Mouse (Mus musculus) testis, postnatal 14 days (tissue): ENCODE measurements around the gene Tmem209.

Experiments used
- DNase-seq: peaks from one replicate; pipeline ENCODE4 v3.0.0; 2021; ENCODE audit warnings: low spot score

Gene Tmem209

GRCm38 (mm10) chr6:30509265-30510239 lies at the start of gene Tmem209, which contains the start of gene Ssmem1:
TSS of gene Tmem209 (minus strand) at chr6:30509783.
TSS of gene Ssmem1 (plus strand) at chr6:30509849.
- peak; percentile 99 for DNase-seq

DNA sequence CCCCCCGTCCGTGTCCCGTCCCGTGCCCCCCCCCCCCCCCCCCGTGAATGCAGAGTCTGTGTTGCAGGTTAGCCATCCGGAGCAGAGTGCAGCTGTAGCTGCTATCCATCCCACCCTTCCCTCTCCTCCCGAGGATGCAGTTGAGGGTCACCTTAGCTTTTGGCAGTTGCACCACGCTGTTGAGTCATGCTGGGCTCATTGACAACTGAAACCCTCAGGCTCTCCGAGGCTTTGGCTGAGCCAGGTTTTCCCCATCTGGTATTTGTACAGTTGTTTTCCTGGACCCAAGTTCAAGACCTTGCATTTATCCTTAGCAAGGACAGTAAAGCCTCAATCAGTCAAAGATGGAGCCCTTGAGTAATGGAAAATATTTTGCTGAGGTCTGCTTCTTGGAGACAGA lies 46.5 kb upstream of the Tmem209 start:
- no peak for DNase-seq

GRCm38 (mm10) chr6:30554621-30555170 lies 45.1 kb upstream of the Tmem209 start:
- no peak for DNase-seq

DNA sequence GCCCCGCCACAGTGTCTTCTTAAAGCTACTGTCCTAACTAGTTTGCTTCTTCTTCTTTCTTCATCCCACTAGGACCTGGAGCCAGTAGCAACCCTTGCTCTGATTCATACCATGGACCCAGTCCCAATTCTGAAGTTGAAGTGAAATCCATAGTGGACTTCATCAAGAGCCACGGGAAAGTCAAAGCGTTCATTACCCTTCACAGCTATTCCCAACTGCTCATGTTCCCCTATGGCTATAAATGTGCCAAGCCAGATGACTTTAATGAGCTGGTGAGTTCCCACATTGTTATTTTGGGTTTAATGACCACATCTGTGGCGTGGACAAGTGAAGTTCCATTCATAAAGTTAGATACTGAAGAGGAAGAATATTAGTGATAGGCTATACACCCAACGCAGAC lies 44.5 kb upstream of the Tmem209 start:
- DNase-seq = no peak

DNA sequence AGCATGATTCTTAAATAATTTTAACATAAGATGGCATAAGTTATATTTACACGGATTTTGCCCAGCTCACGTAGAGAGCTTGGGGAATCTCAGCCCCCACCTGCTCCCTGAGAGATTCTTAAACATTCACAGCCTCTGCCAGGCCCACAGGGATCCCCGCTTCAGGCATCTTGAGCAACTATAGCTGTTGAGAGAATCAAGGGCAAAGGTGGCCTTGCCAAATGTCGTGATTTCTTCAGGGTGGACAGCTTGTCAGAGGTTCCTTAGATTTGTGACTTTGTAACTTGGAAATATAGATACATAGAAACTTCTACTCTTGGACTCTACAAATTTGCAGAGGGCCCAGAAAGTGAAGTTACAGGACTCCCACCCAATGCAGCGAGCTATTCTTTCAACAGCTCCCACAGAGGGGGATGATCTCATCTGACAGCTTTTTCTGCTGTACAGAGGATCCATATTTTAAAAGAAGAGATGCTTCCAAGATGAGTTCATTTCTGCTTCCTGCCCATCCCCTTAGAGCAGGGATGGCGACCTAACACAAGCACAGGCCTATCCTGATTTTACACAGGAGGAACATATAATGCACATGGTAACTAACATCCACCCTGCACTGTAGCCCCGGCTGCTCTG lies 43.9 kb upstream of the Tmem209 start:
- no peak for DNase-seq

- DNase-seq = no peak
Observed at GRCm38 (mm10) chr6:30552628-30553027, 43.0 kb upstream of the Tmem209 start.

DNA sequence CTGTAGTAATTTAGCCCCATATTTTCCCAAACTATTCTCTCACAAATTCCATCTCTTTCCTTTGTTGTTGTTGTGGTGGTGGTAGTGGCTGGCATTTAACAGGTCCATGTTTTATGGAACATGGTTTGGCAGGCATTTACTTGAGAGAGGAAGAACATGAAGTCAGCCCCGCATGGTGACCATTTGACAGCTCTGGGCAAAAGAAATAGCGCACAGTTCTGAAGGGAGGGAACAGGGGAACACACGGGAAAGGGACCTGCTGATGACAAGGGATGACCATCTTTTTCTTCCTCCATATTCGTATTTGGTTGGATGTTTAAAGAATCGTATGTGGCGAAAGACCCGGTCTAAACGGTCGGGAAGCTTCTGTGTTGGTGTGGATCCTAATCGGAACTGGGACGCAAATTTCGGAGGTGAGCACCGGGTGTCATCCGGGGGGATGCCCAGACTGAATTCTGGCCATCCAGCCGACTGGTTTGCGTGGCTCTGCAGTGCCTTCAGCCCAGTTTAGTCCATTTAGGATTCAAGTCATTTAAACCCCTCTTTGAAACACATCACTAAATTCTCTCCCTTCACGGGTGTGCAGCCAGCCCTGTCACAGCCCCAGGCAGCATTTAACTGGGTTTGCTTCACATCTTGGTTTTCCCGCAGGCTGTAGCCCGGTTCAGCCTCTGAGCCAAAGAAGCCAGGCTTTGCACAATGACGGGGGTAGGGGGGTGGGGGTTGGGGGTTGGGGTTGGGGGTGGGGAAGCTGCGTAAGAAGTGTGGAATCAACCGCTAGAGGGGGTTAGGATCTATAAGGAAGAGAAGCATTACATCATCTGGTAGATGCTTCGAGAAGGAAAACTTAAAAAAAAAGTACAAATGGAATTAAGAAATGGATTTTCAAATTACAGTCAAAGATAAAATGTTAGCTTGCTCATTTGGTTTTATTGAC lies 42.3 kb upstream of the Tmem209 start:
- DNase-seq = no peak

- DNase-seq = no peak
Observed at GRCm38 (mm10) chr6:30551193-30551515, 41.6 kb upstream of the Tmem209 start.

GRCm38 (mm10) chr6:30550496-30551192 lies 41.1 kb upstream of the Tmem209 start:
- no peak for DNase-seq

GRCm38 (mm10) chr6:30549231-30549761 lies 39.7 kb upstream of the Tmem209 start:
- DNase-seq = no peak

GRCm38 (mm10) chr6:30547656-30548306 lies 38.2 kb upstream of the Tmem209 start:
- DNase-seq = no peak

DNA sequence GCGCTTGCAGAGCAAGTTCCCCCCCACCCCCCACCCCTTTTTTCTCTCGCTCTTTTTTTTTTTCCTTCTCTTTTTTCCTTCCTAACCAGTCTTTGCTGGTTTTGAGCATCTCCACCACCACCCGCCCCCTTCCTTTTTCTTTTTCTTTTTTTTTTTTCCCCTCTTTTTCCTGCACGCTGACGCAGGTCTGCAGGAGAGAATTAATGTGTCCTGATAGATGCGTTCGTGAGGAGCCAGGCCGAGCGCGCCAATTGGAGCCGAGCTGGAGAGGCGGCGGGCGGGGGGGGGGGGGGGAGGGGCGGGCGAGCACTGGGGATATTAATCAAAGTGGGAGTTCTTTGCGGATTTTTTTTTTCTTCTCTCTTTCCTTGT lies 37.7 kb upstream of the Tmem209 start:
- DNase-seq = no peak

DNA sequence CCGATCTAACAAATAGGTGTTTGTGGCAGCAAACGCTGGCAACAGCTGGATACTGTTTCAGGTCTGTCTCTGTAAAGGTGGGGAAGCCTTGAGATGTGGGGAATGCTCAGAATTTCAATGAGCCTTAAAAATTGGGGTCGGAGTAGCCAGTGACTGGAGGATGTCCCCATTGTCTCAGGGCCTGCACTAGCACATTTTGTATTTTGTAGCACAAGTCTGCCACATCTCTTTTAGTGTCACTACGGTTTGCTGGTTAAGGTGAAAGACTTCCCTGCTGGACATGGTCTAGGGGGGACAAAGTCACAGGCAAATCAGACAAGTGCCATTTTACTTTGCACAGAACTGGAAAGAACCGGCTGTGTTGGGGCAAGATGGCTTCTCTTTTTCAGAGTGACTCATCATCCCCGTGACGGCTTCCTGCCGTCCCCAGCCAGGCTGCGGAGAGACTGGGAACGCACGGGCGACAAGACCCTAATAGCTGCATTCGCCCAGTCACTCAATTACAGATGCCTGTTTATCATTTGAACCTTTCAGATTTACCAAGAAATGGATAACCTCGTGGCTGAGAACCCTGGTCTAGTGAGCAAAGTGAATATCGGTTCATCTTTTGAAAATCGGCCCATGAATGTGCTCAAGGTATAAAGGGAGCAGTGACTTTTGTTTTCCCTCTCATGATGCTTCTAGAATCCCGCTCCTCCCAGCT lies 37.1 kb upstream of the Tmem209 start:
- DNase-seq = no peak

DNA sequence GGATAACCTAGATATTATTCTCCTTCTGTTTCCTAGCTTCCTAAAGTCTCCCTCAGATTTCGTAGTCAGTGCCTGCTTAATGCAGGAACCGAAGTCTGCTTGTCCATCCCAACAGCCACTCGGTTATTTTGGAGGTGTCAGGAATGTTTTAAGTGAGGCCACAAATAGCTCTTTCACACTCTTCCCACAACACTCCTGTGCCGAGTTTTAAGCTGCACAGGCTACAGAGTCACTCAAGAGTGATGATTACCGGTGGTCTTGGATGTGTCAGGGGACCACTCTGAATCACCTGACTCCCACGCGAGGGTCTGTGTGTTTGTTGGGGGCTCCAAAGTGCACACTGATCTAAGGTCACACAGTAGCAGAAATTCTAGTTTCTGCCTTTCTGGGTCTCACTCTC lies 36.1 kb upstream of the Tmem209 start:
- DNase-seq = no peak

DNA sequence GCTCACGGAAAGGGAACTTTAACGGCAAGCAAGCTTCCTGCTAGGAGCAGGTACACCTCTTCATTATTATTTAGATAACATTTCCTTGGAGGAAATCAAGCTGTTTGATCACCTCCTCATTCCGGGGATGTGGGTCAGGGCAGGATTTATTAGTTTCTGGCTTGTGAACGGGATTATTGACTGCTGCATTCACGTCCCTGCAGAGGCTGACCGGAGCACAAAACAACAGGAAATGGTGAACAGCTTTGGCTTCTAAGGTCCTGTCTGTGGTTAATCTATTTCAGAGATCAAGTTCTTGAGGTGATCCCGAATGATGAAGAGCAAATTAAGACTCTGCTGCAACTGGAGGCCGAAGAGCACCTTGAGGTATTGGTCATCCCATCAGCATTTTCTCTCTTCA lies 34.3 kb upstream of the Tmem209 start:
- no peak for DNase-seq

- no peak for DNase-seq
Observed at GRCm38 (mm10) chr6:30543077-30543476, 33.5 kb upstream of the Tmem209 start.

DNA sequence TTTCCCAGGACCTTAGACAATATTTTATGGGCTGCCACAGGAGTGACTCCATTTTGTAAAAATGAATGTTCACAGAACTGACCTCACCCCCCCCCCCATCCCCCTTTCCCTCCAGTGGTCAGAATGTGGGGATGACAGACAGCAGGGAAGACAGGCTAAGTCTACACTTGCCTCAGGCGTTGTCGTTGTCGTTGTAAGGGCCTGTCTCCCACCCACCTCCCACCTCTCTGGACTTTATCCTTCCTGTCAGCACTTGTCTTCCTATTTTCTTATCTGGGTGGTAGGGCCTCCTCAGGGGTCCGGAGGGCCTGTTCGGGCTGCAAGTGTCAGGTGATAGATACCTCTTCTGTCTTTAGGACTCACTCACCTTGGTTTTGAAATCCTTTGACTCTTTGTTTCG lies 32.7 kb upstream of the Tmem209 start:
- no peak for DNase-seq

- no peak for DNase-seq
Observed at GRCm38 (mm10) chr6:30541009-30541799, 31.6 kb upstream of the Tmem209 start, which contains the start of gene Cpa2. TSS of gene Cpa2 (plus strand) at chr6:30541582.

DNA sequence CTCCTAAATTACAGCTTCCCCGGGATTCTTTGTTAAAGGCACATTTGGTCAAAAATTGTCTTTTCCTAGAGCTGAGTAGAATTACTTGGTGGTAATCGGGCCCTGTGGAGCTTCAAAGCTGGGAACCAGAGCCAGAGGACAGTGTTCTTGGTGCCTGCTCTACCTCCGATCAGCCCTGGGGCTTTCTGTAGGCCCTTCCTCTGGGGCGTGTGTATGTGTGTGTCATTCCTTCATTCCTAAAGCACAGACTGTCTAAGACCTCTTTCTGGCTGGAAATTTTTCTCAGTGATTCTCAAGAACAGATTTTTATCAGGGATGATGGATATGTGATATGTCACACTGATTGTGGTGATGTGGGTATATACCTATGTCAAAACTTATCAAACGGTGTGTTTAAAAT lies 29.2 kb upstream of the Tmem209 start:
- DNase-seq = no peak
